Mouse (Mus musculus): ENCODE results near the gene Zfp746.
A peak's percentile ranks its signal among the peaks of the same experiment; 100 is the strongest.

Gene Zfp746

GRCm38 (mm10) chr6:48032661-48033060 is 53.7 kb downstream of the Zfp746 start:
- DNase-seq = no peak

GRCm38 (mm10) chr6:48025905-48026660 is 60.3 kb downstream of the Zfp746 start:
- no peak for DNase-seq

GRCm38 (mm10) chr6:48024994-48025345 is 61.4 kb downstream of the Zfp746 start:
- DNase-seq = no peak

GRCm38 (mm10) chr6:48024330-48024993 is 61.9 kb downstream of the Zfp746 start:
- DNase-seq = no peak

GRCm38 (mm10) chr6:48022672-48023071 is 63.7 kb downstream of the Zfp746 start:
- no peak for DNase-seq

DNA sequence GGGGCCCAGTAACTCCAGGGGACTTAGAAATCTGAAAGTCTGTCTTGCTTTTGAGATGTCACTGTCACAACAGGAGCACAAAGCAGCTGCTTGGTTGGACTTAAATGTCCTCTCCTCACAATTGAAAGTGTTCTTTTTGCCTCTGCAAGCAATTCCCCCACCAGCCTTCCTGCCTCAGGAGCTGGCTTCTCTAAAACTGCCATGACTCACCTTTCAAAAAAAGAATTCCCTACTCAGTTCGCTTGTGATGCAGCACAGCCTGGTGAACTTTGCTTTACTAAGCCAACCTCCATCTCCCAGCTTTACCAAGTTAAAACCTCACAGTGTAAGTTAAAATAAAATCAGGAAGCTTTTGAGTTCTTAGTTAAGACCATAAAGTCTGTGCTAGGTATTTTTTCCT is 64.7 kb downstream of the Zfp746 start:
- no peak for DNase-seq

- DNase-seq = no peak
Observed at GRCm38 (mm10) chr6:48020006-48020405, 66.4 kb downstream of the Zfp746 start.

GRCm38 (mm10) chr6:48016841-48017240 is 69.6 kb downstream of the Zfp746 start:
- no peak for DNase-seq

- peak; percentile 69 for DNase-seq
Observed at GRCm38 (mm10) chr6:48016090-48016521, 70.3 kb downstream of the Zfp746 start.

Measured in kidney, adult 11 months (tissue).